Mouse (Mus musculus): ENCODE measurements around the gene Adamtsl3. TPM values are rescaled to one million over a fixed set of nuclear protein-coding genes. Genes with fewer than 3 reads are reported as not detected.

Gene Adamtsl3
- polyA plus RNA-seq, 2 experiments = 8.3 to 9.2 TPM

DNA sequence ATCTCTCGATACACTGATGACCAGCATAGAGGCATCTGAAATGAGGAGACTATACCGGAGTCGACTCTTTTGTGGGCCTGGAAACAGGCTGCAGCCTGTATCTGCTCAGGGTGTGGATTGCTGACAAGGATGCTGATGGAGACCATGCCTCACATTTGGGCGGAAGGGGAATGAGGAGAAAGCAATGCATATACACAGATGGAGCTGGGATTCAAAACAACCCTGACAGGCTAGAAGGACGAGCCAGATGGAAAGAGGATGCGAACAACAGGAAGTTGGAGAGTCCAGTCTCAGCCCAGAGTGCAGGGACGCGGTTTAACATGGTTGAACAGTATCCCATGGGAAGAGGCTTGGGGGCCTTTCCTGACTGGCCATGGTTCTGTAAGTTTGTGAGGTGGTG, 34.6 kb downstream of the Adamtsl3 start:
- no peak for TF ChIP-seq POLR2A (IDR thresholded peaks at IDR 0.05; ENCODE audit: borderline replicate concordance, extremely low read depth, insufficient read depth, insufficient read length)
- DNase-seq (ENCODE audit: low spot score) (no peak), ATAC-seq (ENCODE audit: low FRiP score, low read depth) (no peak)
- Histone ChIP-seq H3K9me3 (ENCODE audit: control insufficient read depth, low read length) (no peaks in the 10 kb centered on the region), H3K4me2 (replicated peaks; ENCODE audit: low read depth, low read length, severe bottlenecking) (no peak overlapping the region), H3K9ac (ENCODE audit: low read depth, low read length, severe bottlenecking) (no peak overlapping the region), H3K36me3 (ENCODE audit: control insufficient read depth, insufficient read depth, low read length) (no peaks in the 10 kb centered on the region), H3K27me3 (ENCODE audit: control insufficient read depth, insufficient read depth, low read length) (no peaks in the 10 kb centered on the region), H3K4me3 (replicated peaks; ENCODE audit: low read length) (no peak overlapping the region), H3K27ac (replicated peaks; ENCODE audit: low read depth, low read length) (no peak overlapping the region), H3K4me1 (ENCODE audit: control insufficient read depth, insufficient read depth, low read length) (peaks cover 12% of the 10 kb centered on the region)
- 87% methylated on average over 8 of the region's 8 CpGs for WGBS

DNA sequence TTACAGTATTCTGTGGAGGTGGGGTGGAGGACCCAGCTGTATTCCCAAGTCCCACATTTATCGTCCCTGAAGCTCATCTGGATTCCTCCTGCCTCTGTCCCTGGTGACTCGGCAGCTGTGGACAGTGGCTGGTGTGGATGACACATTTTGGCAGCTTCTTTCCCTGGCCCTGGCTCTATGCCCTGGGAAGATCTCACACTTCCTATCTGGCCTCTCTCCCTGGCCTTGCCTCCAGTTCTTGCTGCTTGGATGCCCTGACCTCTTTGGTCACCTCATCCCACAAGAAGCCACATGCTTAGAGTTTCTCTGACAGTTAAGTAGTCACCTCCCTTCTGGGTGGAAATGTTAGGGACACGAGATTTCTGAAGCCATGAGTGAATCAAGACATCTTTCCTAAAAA, 35.9 kb downstream of the Adamtsl3 start:
- Histone ChIP-seq H3K9ac (ENCODE audit: low read depth, low read length, severe bottlenecking) (no peak overlapping the region), H3K4me1 (ENCODE audit: control insufficient read depth, insufficient read depth, low read length) (peaks cover 12% of the 10 kb centered on the region), H3K27ac (replicated peaks; ENCODE audit: low read depth, low read length) (no peak overlapping the region), H3K36me3 (ENCODE audit: control insufficient read depth, insufficient read depth, low read length) (no peaks in the 10 kb centered on the region), H3K9me3 (ENCODE audit: control insufficient read depth, low read length) (no peaks in the 10 kb centered on the region), H3K4me2 (replicated peaks; ENCODE audit: low read depth, low read length, severe bottlenecking) (no peak overlapping the region), H3K4me3 (replicated peaks; ENCODE audit: low read length) (no peak overlapping the region), H3K27me3 (ENCODE audit: control insufficient read depth, insufficient read depth, low read length) (no peaks in the 10 kb centered on the region)
- DNase-seq (ENCODE audit: low spot score) (no peak), ATAC-seq (ENCODE audit: low FRiP score, low read depth) (no peak)
- WGBS = 80% methylated on average over 3 of the region's 3 CpGs
- TF ChIP-seq POLR2A (IDR thresholded peaks at IDR 0.05; ENCODE audit: borderline replicate concordance, extremely low read depth, insufficient read depth, insufficient read length) = no peak

DNA sequence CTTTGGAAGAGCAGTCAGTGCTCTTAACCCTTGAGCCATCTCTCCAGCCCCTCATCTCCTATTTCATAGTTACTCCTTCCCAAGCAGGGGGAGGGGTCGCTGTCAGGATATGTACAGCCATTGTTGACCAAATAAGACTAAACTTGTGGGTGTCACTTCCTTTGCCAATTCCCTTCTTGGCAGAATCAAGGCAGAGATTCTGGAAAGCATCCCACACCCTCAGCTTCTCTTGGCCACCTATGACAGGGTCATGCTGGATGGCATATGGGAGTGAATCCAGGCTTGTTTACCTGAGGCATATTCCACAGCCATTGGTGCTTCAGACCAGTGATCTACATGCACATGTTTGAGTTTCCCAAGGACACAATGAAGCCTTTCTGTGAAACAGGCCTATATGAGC, 42.8 kb downstream of the Adamtsl3 start:
- 92% methylated on average over 1 of the region's 1 CpGs for WGBS
- ATAC-seq (ENCODE audit: low FRiP score, low read depth) = no peak
- Histone ChIP-seq H3K9ac (ENCODE audit: low read depth, low read length, severe bottlenecking) (no peak overlapping the region), H3K36me3 (ENCODE audit: control insufficient read depth, insufficient read depth, low read length) (no peaks in the 10 kb centered on the region), H3K4me1 (ENCODE audit: control insufficient read depth, insufficient read depth, low read length) (peaks cover 7% of the 10 kb centered on the region), H3K4me2 (replicated peaks; ENCODE audit: low read depth, low read length, severe bottlenecking) (no peak overlapping the region), H3K27ac (replicated peaks; ENCODE audit: low read depth, low read length) (no peak overlapping the region), H3K27me3 (ENCODE audit: control insufficient read depth, insufficient read depth, low read length) (no peaks in the 10 kb centered on the region), H3K9me3 (ENCODE audit: control insufficient read depth, low read length) (no peaks in the 10 kb centered on the region), H3K4me3 (replicated peaks; ENCODE audit: low read length) (no peak overlapping the region)
- TF ChIP-seq POLR2A (IDR thresholded peaks at IDR 0.05; ENCODE audit: borderline replicate concordance, extremely low read depth, insufficient read depth, insufficient read length) = no peak
- no peak for DNase-seq (ENCODE audit: low spot score)

DNA sequence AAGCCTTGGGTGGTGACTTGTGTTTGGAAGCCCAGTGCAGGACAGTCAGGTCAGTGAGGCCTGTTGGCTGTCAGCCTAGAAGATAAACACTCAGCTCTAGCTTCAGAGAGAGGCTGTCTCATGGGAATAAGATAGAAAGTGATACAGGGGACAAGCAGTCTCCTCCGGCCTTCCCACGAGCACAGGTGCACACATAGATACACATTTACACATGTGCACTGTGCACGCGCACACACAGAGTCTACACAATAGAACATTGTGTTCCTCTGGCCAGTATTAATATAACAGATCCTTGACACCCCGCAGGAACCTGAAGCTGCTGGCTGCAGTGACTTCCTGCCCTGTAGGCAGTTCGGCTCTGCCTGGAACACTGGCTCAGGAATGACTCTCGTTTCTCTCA, 44.3 kb downstream of the Adamtsl3 start:
- ATAC-seq (ENCODE audit: low FRiP score, low read depth) (no peak), DNase-seq (ENCODE audit: low spot score) (no peak)
- WGBS = 70% methylated on average over 7 of the region's 7 CpGs
- Histone ChIP-seq H3K4me3 (replicated peaks; ENCODE audit: low read length) (no peak overlapping the region), H3K4me1 (ENCODE audit: control insufficient read depth, insufficient read depth, low read length) (peaks cover 12% of the 10 kb centered on the region), H3K27ac (replicated peaks; ENCODE audit: low read depth, low read length) (no peak overlapping the region), H3K27me3 (ENCODE audit: control insufficient read depth, insufficient read depth, low read length) (no peaks in the 10 kb centered on the region), H3K9ac (ENCODE audit: low read depth, low read length, severe bottlenecking) (no peak overlapping the region), H3K9me3 (ENCODE audit: control insufficient read depth, low read length) (no peaks in the 10 kb centered on the region), H3K4me2 (replicated peaks; ENCODE audit: low read depth, low read length, severe bottlenecking) (no peak overlapping the region), H3K36me3 (ENCODE audit: control insufficient read depth, insufficient read depth, low read length) (no peaks in the 10 kb centered on the region)
- TF ChIP-seq POLR2A (IDR thresholded peaks at IDR 0.05; ENCODE audit: borderline replicate concordance, extremely low read depth, insufficient read depth, insufficient read length) = no peak

DNA sequence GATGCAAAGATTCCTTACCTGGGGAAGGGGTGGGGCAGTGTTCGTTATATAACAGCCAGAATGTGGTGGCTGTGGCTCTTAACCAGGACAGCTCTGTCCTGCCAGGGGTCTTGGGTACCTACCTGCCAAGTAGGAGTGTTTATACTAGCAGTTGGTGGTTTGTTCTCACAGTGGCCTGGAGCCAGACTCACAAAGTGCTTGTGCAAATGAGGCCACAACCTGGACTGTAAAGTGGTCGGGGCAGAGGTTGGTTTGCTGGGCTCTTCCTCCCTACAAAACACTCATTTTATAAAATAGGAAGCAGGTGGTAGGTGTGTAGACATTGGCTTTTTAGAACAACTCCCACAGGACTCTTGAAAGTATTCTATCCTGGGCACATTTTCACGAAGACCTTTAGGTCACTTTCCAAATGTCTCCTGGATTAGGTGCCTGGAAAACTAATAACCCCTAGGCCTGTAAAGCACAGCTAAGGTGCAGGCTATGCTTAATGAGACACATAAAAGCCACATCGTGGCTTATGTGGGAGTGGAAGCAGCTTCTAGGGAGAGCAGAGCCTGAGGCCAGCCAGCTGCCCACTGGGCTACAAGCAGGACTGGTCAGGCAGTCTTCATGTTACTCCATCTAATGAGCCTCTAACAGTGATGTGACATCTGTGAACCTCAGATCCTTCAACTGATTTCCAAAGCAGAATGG, 47.5 kb downstream of the Adamtsl3 start:
- H3K9me3 ChIP-seq (ENCODE audit: control insufficient read depth, low read length) = no peaks in the 10 kb centered on the region
- H3K27ac ChIP-seq (replicated peaks; ENCODE audit: low read depth, low read length) = 0 out of 2 replicates have a peak overlapping the region, but pooled peaks have one; percentile 20
- no peak overlapping the region for H3K4me3 ChIP-seq (replicated peaks; ENCODE audit: low read length)
- H3K27me3 ChIP-seq (ENCODE audit: control insufficient read depth, insufficient read depth, low read length) = no peaks in the 10 kb centered on the region
- no peak for TF ChIP-seq POLR2A (IDR thresholded peaks at IDR 0.05; ENCODE audit: borderline replicate concordance, extremely low read depth, insufficient read depth, insufficient read length)
- DNase-seq (ENCODE audit: low spot score) = peak; percentile 60
- ATAC-seq (ENCODE audit: low FRiP score, low read depth) = peak; percentile 59
- no peaks in the 10 kb centered on the region for H3K36me3 ChIP-seq (ENCODE audit: control insufficient read depth, insufficient read depth, low read length)
- 14% methylated on average over 4 of the region's 4 CpGs for WGBS
- H3K4me1 ChIP-seq (ENCODE audit: control insufficient read depth, insufficient read depth, low read length) = peaks cover 12% of the 10 kb centered on the region
- H3K9ac ChIP-seq (ENCODE audit: low read depth, low read length, severe bottlenecking) = no peak overlapping the region
- no peak overlapping the region for H3K4me2 ChIP-seq (replicated peaks; ENCODE audit: low read depth, low read length, severe bottlenecking)

Measured in limb, embryonic 14.5 days (tissue).